Mouse (Mus musculus): ENCODE data around the gene Znhit3. TPM values are rescaled to one million over a fixed set of nuclear protein-coding genes. Genes with fewer than 3 reads are reported as not detected.
A peak's percentile ranks its signal among the peaks of the same experiment; 100 is the strongest.
"Not testable (repeated sequence)": the region's sequence is repeated elsewhere in the genome, so short reads cannot be mapped to it uniquely, and the experiment has no call there.

Gene Znhit3
- total RNA-seq, 2 experiments from 2014 or later: 32.6 to 36.0 TPM

DNA sequence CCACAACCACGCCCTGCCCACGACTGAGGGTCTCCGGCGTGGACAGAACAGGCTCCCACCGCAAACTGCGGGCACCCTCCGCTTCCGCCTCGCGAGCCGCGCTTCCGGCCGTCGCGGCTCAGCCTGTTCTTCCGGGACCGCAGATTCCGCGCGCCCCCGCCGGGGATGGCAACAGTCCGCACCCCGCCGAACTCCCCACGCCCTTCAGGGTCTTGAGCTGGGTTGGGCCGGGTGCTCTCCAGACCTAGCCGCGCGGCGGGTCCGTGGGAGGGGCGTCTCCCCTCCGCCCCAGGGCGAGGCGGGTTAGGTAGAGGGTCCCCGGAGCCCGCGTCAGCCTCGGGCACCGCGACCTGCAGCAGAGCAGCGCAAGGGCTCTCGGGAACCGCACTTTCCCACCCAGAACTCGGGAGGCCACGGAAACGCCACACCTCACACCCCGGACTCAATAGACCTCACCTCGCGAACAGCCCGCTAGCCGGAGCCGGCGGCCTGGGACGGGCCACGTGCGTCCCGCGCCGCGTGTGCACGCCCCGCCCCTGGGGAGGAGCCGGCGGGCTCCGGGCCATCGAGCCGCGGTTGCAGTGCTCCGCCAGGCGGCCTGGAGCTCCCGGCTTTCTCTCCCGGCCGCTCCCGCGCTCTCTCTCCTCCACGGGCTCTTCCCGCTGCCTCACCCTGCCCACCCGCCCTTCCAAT, 36.2 kb downstream of the Znhit3 start, which contains the start of the genes Myo19 and Pigw:
Myo19 (plus strand) TSS at position 377 of the 693 bp plus-strand sequence.
Pigw (minus strand) TSS at position 514 of the 693 bp plus-strand sequence.
- peak; percentile 79 for ATAC-seq (replicated peaks; ENCODE audit: poor library complexity, severe bottlenecking)

- ATAC-seq (replicated peaks; ENCODE audit: poor library complexity, severe bottlenecking): no peak
Measured at GRCm38 (mm10) chr11:84879007-84879771, 37.0 kb downstream of the Znhit3 start.

GRCm38 (mm10) chr11:84876020-84876419, 40.1 kb downstream of the Znhit3 start:
- ATAC-seq (replicated peaks; ENCODE audit: poor library complexity, severe bottlenecking): not testable (repeated sequence)

DNA sequence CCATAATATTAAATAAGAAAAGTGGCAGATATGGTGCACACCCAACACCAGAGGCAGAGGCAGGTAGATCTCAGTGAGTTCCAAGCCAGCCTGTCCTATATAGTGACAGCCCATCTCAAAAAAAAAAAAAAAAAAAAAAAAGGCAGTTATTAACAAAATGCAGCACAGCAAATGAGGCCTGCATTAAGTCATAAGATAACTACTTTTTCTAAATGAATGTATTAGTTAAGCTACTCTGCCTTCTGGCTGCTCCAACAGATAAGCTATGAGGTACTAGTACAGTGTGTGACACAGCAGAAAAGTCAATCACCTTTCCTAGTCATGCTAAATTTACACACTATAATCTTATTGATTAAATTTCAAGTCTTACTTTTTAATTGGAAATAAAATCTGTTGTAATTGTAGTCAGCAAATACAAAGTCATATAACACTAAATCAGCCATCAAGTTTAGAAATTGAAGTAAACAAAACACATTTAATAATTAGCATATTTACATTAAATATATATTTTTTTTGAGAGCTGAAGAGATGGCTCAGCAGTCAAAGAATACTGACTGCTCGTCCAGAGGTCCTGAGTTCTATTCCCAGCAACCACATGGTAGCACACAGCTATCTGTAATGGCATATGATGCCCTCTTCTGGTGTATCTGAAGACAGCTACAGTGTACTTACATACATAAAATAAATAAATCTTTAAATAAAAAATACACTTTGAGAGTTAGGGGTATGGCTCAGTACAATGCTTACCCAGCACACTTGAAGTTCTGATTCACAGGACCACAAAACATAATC, 42.9 kb downstream of the Znhit3 start:
- ATAC-seq (replicated peaks; ENCODE audit: poor library complexity, severe bottlenecking): no peak

GRCm38 (mm10) chr11:84871548-84872069, 44.6 kb downstream of the Znhit3 start:
- no peak for ATAC-seq (replicated peaks; ENCODE audit: poor library complexity, severe bottlenecking)

DNA sequence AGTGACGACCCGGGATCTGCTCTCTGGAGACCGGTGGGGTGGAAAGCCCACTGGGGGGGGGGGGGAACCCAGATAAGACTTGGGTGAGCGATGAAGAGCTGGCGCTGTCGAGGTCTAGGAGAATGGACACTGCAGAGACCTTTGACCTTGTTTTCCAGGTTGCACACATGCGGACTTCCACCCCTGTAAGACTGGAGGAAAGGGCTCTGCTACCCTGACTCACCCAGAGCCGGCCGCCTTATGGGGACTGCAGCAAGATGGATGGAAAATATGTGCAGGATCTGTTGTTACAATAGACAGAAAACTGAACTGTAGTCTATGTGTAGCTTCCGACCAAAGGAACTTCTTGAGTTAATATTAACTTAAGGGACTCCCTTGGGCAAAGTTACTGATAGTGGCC, 45.1 kb downstream of the Znhit3 start:
- no peak for ATAC-seq (replicated peaks; ENCODE audit: poor library complexity, severe bottlenecking)

DNA sequence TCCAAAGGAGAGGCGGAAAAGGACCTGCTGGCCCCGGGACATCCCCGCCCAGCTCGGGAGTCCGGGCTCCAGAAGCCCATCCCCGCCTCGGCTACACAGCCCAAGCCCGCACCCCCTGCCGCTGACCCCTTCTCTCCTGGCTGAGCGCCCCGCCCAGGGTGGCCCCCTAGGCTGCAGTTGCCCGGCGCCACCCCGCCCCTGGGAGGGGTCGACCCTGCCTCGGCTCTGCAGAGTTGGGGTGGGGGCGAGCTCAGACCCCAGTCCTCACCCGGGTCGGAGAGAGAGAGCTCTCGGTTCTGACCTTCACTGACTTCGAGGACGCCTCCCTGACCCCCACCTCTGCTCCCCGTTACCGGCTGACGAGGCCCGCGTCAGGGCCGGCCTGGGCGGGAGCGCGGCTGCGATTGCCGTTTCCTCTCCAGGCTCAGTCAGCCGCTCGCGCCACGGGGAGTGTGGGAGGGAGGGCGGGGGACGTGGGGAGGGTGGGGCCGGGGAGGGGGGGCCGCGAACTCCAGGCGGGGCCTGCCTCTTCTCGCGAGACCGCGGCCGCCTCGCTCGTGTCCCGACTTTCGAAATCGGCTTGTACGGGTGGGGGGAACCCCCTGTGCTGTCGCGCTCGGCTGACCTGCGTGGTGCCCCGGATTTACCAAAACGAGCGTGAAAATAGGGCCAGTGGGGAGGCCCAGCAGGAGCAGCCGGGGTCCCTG, 45.7 kb downstream of the Znhit3 start, which contains the start of gene Ggnbp2:
Ggnbp2 (minus strand) TSS at position 481 of the 707 bp plus-strand sequence.
- peak; percentile 69 for ATAC-seq (replicated peaks; ENCODE audit: poor library complexity, severe bottlenecking)

DNA sequence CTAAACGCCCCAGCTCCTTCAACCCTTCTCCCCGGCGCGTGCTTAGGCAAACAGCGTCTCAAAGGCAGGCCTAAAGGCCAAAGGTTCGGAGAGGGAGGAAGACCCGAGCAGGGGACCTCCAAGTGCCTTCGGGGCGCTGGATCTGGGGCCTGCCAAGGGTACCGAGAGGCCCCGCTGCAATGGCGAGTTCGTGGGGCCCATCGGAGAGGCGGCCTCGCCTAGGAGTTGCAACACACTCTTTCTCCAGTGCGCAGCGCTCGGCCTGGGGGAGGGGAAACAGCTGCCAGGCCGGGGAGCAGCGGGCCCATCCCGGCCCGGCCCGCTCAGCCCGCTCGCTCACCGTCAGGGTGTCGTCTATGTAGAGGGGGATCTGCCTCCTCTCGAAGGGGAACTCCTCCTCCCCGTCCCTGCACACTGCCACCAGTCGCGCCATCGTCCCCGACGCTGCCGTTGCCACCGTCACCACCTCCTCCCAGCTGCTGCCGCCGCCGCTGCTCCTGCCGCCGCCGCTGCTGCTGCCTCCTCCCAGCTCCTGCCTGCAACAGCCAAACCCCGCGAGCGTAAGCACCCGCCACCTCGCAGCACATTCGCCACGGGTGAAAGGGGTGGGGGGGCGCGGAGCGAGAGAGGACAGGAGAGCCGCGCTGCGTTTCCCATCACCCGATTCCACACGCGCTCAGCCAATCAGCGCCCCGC, 46.5 kb downstream of the Znhit3 start:
- peak; percentile 73 for ATAC-seq (replicated peaks; ENCODE audit: poor library complexity, severe bottlenecking)

DNA sequence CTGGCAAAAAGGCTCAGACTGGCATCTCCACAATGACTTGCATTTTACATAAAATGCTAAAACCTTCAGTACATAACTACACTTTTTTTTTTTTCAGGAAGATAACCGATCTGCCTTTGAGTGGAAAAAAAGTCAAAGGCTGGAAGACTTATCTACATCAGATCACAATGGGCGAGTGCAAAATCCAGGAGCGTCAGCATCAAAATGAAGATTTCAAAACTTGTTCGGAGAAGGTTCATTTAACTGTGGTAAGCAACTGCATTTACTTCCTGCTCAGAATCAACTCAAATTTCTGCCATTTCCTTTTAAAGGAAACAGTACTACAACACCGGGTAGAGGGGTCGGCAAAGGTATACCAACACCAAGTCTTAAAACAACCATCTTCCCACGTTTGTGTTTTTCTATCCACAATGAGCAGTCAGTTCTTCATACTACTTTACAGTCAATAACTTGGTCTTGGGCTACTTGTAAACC, 47.3 kb downstream of the Znhit3 start:
- no peak for ATAC-seq (replicated peaks; ENCODE audit: poor library complexity, severe bottlenecking)

DNA sequence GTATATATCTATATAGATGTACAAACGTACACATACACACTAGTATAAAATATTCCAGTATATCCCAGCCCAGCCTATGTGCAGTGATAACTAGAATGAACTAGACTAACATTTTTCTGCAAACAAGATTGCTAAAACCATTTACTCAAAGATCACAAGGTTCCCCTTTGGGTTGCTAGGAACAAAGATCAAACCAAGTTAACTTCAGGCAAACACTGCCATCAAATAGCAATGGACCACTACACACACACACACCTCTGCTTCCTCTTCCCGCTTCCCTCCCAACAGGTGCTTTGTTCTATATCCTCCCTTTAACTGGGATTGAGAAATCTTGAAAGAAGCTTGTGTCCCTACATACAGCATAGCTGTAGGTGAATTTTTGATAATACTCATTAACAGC, 48.6 kb downstream of the Znhit3 start:
- ATAC-seq (replicated peaks; ENCODE audit: poor library complexity, severe bottlenecking): no peak

GRCm38 (mm10) chr11:84865268-84865667, 50.9 kb downstream of the Znhit3 start:
- no peak for ATAC-seq (replicated peaks; ENCODE audit: poor library complexity, severe bottlenecking)

Other genes with a start within 250 kb of the Znhit3 start
- gene Mrm1, start 96.9 kb downstream of the Znhit3 start, total RNA-seq (2014; fragmentation: Nextera tagmentation): 8.1 and 10.9 TPM in 2 replicates
- 6.8 and 9.2 TPM in 2 replicates for gene Mrm1, start 96.9 kb downstream of the Znhit3 start, total RNA-seq (2017)
- gene Dhrs11, start 87.4 kb downstream of the Znhit3 start, total RNA-seq (2014; fragmentation: Nextera tagmentation): 20.6 and 38.4 TPM in 2 replicates
- 14.9 and 15.9 TPM in 2 replicates for gene Dhrs11, start 87.4 kb downstream of the Znhit3 start, total RNA-seq (2017)
- 72.0 and 78.9 TPM in 2 replicates for gene Ggnbp2, start 45.5 kb downstream of the Znhit3 start, total RNA-seq (2014; fragmentation: Nextera tagmentation)
- gene Ggnbp2, start 45.5 kb downstream of the Znhit3 start, total RNA-seq (2017): 78.5 and 110 TPM in 2 replicates
- gene Myo19, start 36.2 kb downstream of the Znhit3 start, total RNA-seq (2014; fragmentation: Nextera tagmentation): 10.7 and 13.4 TPM in 2 replicates
- 5.1 and 5.2 TPM in 2 replicates for gene Myo19, start 36.2 kb downstream of the Znhit3 start, total RNA-seq (2017)
- gene Pigw, start 36.1 kb downstream of the Znhit3 start, total RNA-seq (2014; fragmentation: Nextera tagmentation): 5.0 and 5.8 TPM in 2 replicates
- gene Pigw, start 36.1 kb downstream of the Znhit3 start, total RNA-seq (2017): 7.8 and 8.3 TPM in 2 replicates
- gene Car4, start 41.4 kb upstream of the Znhit3 start, total RNA-seq (2014; fragmentation: Nextera tagmentation): not detected in 2 replicates
- not detected in 2 replicates for gene Car4, start 41.4 kb upstream of the Znhit3 start, total RNA-seq (2017)
- 12.2 and 13.6 TPM in 2 replicates for gene Usp32, start 223.8 kb upstream of the Znhit3 start, total RNA-seq (2014; fragmentation: Nextera tagmentation)
- gene Usp32, start 223.8 kb upstream of the Znhit3 start, total RNA-seq (2017): 7.6 and 12.2 TPM in 2 replicates

All from granulocyte monocyte progenitor cell, adult 5-6 weeks (primary cell).